Mouse (Mus musculus) ovary, postnatal 36 days (tissue): Measurements from ENCODE around the gene Prrxl1.

Experiments
- DNase-seq: peaks from one replicate; pipeline ENCODE4 v3.0.0; 2022; ENCODE audit warnings: low spot score, mixed read lengths

Prrxl1 gene

DNA sequence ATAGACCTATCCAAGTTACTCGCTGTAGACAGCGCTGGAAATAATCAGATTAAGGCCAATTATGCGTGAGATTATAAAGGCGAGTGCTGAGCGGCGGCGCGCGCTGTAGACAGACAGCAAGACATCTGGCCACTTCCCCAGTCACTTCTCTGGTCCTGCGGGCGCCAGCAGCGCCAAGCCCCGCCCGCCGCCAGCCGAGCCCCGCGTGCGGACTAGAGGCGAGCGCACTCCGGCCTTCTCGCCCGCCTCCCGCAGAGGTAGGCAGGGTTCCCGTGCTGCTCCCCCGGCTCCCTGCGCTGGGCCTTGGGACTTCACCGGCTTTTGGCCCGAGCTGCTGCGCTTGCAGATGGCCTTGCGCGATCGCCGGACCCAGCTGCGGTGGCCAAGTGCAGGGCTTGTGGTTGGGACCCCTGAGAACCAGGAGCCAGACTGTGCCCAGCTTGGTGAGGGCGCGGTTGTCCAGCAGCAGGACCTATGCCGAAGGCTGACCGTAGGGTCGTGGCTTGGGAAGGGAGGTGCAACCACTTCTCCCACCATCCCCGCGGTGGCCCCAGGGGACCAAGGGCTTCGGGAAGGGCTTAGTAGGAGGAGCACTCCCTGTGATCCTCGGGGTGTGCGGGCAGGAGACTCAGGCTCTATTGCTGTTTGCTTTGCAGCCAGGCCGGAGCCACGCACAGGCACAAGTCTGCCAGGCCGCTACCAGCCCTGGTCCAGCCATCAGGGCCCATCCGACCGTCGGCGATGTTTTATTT, at the start of gene Prrxl1:
Gene Prrxl1 (plus strand): TSS at position 118 of the 752 bp plus-strand sequence.
- DNase-seq = peak; percentile 19

- DNase-seq = no peak
Observed at GRCm38 (mm10) chr14:32551854-32552253, 47.4 kb upstream of the Prrxl1 start.

GRCm38 (mm10) chr14:32553198-32553903, 45.9 kb upstream of the Prrxl1 start:
- peak; percentile 20 for DNase-seq

GRCm38 (mm10) chr14:32554860-32555526, 44.2 kb upstream of the Prrxl1 start:
- DNase-seq = no peak

DNA sequence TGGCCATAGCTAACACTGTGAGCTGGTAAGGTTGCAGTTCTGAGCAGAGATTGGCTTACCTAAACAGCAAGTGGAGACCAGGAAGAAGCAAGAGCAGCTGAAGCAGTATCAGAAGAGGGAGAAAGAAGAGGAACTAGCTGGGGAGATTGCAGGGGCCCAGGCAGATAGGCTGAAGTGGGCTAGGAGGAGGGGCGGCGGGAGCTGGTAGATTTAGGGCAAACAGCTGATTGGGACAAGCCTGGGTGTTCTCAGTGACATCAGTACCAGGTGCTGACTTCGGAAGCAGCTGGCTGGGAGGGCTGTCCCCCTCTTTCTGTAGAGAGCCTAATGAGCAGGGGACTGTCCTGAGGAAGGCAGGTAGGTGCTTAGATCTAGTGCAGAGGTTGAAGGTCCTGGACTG, 37.8 kb upstream of the Prrxl1 start:
- no peak for DNase-seq

GRCm38 (mm10) chr14:32563661-32564060, 35.5 kb upstream of the Prrxl1 start:
- DNase-seq = no peak

DNA sequence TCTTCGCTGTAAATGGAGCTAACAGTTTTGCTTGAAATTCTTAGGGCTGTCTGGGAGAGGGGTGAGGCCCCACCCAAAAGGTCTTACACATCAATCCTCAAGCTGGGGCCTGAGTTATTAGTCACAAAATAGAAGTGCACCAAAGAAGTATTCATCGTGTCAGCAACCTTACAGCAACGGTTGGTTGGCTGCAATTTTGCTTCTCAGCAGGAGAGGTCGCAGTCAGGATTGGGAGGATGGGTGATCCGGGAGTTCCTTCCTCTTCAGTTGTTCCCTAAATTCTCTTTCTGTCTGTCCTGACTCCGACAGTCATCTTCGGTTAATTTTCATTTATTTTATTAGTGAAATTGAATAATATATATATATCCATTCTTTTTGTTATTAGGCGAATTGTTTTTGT, 26.7 kb upstream of the Prrxl1 start:
- no peak for DNase-seq

DNA sequence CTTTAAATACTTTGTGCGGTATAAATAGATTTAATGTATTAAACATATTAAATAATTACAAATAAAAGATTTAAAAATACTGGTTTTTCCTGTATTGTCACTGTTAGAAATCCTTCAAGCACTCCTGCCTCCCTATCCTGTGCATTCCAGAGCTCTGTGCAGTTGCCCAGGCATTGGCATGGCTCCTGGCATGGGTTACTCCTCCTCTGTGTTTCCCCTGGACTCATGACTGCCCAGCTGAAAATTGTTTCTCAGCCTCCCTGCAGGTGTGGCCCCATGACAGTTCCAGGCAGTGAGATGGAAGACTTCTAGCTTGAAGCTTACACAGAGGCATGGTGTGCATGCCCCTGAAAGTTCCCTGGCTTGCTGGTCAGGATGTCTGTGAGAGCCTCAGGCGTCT, 20.8 kb upstream of the Prrxl1 start:
- DNase-seq = no peak

DNA sequence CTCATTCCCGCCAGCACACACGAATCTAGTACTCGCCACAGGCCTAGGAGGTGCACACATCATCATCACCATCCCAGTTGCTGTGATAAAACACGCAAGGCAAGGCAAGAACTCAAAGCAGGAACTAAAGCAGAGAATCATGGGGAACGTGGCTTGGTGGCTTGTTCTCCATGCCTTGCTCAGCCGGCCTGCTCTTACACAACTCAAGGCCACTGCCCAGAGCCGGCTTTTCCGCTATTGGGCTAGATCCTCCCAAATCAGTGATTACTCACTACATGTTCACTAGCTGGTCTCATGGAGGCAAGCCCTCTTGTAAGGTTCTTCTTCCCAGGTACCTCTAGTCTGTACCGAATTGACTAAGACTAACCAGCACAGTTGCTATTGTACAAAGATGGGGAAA, 15.5 kb upstream of the Prrxl1 start:
- no peak for DNase-seq

GRCm38 (mm10) chr14:32587013-32587784, 12.0 kb upstream of the Prrxl1 start:
- peak; percentile 73 for DNase-seq

DNA sequence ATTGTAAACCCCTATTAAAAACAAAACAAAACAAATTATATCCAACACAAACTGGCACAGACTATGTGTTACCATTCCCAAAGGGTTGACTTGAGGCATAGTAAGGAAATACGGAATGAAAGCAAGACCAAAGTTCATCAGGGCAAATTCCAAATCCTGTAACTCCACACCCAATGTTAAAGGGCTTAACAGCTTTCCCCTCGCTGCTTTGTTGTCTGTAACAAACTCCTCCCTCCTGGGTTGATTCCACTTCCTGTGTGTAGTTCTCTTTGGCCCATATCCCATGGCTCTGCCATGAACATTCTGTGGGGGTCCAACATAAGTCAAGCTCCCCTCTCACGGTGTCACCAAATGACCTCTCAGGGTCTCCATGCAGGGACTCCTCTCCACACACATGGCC, 8.8 kb upstream of the Prrxl1 start:
- no peak for DNase-seq

GRCm38 (mm10) chr14:32597232-32598231, 1.7 kb upstream of the Prrxl1 start:
- peak; percentile 82 for DNase-seq

DNA sequence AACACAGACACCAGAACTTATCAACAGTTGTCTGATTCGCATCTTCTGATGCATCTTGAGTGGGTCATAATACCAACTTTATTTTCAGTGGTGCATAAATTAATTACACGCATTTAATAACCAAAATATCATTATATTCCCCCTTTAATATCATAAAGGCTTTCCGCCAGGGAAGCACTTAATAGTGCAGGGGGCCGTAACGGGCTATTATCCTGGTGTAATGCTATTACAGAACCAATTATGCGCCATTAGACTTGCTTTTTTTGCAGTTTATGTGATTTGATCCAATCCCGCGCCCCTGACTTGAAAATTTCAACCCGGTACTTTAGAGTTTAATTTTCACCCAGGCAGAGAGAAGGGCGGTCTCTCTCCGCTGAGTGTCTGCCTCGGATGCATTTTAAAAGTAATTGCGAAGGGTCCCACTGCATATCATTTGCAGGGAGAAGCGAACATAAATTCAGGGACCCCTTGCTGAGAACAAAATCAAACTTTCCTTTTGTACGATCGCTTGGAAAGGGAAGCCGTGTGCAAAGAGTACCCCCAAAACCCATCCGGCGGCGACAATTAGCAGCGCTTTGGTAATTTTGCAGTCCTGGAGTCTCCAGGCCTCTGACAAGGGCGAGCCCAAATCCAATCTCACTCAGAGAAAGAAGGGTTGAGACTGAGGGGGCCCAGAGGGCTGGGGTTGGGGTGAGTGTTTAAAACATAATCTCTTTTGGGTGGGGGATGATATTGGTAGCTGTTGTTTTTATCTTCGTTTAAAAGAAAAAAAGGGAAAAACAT, 579 bp upstream of the Prrxl1 start:
- no peak for DNase-seq

- DNase-seq = no peak
Observed at GRCm38 (mm10) chr14:32600110-32600509, 903 bp downstream of the Prrxl1 start.

DNA sequence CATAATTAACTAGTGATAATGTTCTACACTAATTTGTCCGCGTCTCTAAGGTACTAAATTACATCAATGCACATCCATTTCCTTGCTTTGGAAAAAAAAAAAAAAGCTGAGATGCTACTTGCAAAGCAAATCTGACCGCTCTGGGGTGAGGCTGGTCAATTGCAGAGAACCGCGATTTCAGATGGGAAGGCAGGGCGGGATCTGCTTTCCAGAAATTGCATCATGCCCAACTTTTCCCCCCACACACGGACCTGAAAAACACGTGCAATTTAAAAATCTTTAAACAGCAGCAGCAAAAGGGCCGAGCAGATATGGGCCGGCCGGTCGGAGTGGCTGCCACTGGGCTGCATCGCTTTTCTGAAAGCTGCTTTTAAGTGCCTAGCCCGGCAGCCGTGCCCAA, 6.3 kb downstream of the Prrxl1 start:
- DNase-seq = no peak

- DNase-seq = no peak
Observed at GRCm38 (mm10) chr14:32606316-32606715, 7.1 kb downstream of the Prrxl1 start.

GRCm38 (mm10) chr14:32609392-32609791, 10.2 kb downstream of the Prrxl1 start:
- DNase-seq = peak; percentile 40

DNA sequence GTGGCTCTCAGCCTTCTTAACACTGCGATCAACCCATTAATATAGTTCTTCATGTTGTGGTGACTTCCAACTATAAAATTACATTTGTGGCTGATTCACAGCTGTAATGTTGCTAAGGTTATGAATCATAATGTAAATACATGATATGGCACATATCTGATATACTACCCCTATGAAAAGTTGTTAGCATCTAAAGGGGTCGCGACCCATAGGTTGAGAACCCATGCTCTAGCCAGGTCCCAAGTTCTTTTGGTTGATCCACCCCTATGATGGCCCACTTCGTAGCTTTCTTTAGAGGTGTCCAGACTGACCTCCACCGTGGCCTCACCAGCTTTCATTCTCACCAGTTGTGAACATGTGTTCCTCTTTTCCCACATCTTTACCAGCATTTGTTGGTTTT, 18.0 kb downstream of the Prrxl1 start:
- DNase-seq = no peak

DNA sequence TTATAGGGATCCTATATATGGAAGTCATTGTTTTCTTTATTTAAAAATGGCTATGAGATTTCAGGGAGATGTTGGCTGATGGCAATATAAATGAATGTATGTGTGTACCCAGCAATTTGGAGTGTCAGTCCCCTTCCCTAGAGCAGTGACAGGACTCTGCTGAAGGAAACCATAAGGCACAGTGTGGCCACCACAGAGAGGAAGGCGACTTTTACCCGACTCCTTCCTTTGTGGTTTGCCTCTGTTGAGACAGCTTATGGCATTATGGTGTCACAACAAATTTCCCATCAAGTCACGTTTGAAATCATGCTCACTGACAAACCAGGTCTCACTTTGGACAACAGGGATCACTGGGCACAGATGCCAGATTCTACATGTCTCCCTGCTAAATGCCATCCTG, 25.0 kb downstream of the Prrxl1 start:
- no peak for DNase-seq

GRCm38 (mm10) chr14:32624811-32625210, 25.6 kb downstream of the Prrxl1 start:
- no peak for DNase-seq
